Mouse (Mus musculus): Measurements from ENCODE around the gene Olfr1094. TPM values are rescaled to one million over a fixed set of nuclear protein-coding genes. Genes with fewer than 3 reads are reported as not detected.

Olfr1094 gene
- polyA plus RNA-seq (2012), result not detected in 2 replicates

DNA sequence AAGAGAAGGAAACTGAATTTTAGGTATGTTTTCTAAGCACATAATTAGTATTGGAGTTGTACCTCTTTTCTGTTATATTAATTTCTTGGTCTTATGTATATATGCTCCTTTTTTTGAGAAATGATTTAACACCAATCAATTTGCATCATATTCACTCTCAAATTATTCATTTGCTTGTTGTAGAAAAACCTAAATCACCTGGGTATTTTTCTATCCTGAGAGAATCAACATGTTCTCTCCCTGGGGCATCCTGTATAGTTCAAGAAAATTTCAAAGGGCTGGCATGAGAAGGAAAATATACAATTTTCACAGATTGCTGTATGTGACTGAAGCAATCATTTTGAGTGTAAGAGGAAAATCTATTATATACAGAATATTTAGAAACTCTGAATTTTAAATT is at the start of gene Olfr1094:
Olfr1094 (plus strand) TSS at position 301 of the 400 bp plus-strand sequence.
- TF ChIP-seq GATA1 (IDR thresholded peaks at IDR 0.05; ENCODE audit: low read length), result no peak

GRCm38 (mm10) chr2:86782179-86782578 is 42.3 kb upstream of the Olfr1094 start, which contains the start of gene Olfr1093:
Olfr1093 (plus strand) TSS chr2:86782479.
- no peak for TF ChIP-seq GATA1 (IDR thresholded peaks at IDR 0.05; ENCODE audit: low read length)

- TF ChIP-seq GATA1 (IDR thresholded peaks at IDR 0.05; ENCODE audit: low read length), result no peak
Measured at GRCm38 (mm10) chr2:86809918-86810317, 14.5 kb upstream of the Olfr1094 start, which contains the start of gene Olfr141. Olfr141 (minus strand) TSS chr2:86810018.

DNA sequence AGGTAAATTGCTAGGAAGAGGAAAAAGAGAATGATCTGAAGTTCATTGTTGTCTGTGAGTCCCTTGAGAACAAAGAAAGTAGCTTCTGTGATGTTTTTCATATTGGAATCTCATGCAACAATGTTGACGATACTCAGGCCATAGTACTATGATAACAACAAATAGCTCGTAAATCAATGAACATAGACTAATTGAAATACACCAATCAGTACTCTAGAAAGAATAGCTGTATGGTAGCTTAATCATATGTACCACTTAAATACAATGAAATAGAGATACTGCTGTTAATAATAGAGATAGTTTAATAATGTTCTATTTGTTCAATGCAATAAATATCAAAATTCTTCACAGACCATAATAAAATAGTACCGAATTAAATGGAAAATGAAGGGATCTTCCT is 27.1 kb downstream of the Olfr1094 start, which contains the start of gene Olfr1095:
Olfr1095 (minus strand) TSS at position 101 of the 400 bp plus-strand sequence.
- TF ChIP-seq GATA1 (IDR thresholded peaks at IDR 0.05; ENCODE audit: low read length), result no peak

DNA sequence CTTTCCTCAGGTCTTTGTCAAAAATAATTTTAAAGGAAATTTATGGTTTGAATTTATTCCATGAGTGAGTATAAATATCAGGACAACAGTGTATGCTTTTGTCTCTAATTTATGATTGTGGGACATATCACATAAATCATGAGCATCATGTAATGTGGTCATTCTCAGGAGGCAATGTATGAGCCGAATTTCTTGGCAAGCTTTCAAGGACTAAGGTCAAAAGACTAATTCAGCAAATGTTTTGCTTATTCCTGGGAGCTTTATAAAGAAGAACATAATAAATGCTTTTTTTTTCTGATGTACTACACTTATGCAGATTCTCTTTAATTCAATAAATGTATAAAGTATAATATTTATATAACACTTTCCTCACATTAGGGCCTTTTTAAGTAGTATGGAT is 50.2 kb downstream of the Olfr1094 start, which contains the start of gene Gm13723:
Gm13723 (minus strand) TSS at position 101 of the 400 bp plus-strand sequence.
- no peak for TF ChIP-seq GATA1 (IDR thresholded peaks at IDR 0.05; ENCODE audit: low read length)

Other genes with a start within 250 kb of the Olfr1094 start
- gene Olfr1082, start 225.7 kb upstream of the Olfr1094 start, polyA plus RNA-seq (2012), result not detected in 2 replicates
- gene Olfr1084, start 184.9 kb upstream of the Olfr1094 start, polyA plus RNA-seq (2012), result not detected in 2 replicates
- not detected in 2 replicates for gene Olfr1085, start 162.6 kb upstream of the Olfr1094 start, polyA plus RNA-seq (2012)
- not detected in 2 replicates for gene Olfr1086, start 144.6 kb upstream of the Olfr1094 start, polyA plus RNA-seq (2012)
- not detected in 2 replicates for gene Olfr1087, start 126.3 kb upstream of the Olfr1094 start, polyA plus RNA-seq (2012)
- gene Olfr1089, start 91.0 kb upstream of the Olfr1094 start, polyA plus RNA-seq (2012), result not detected in 2 replicates
- gene Olfr1090, start 65.7 kb upstream of the Olfr1094 start, polyA plus RNA-seq (2012), result not detected in 2 replicates
- gene Olfr1093, start 42.2 kb upstream of the Olfr1094 start, polyA plus RNA-seq (2012), result not detected in 2 replicates
- gene Olfr141, start 14.6 kb upstream of the Olfr1094 start, polyA plus RNA-seq (2012), result not detected in 2 replicates
- gene Olfr1095, start 27.0 kb downstream of the Olfr1094 start, polyA plus RNA-seq (2012), result not detected in 2 replicates
- gene Gm13723, start 50.1 kb downstream of the Olfr1094 start, polyA plus RNA-seq (2012), result not detected in 2 replicates
- gene Olfr1097, start 67.6 kb downstream of the Olfr1094 start, polyA plus RNA-seq (2012), result not detected in 2 replicates
- gene Olfr1098, start 99.9 kb downstream of the Olfr1094 start, polyA plus RNA-seq (2012), result not detected in 2 replicates
- not detected in 2 replicates for gene Olfr1099, start 136.0 kb downstream of the Olfr1094 start, polyA plus RNA-seq (2012)
- gene Olfr1100, start 155.3 kb downstream of the Olfr1094 start, polyA plus RNA-seq (2012), result not detected in 2 replicates
- gene Olfr1101, start 166.6 kb downstream of the Olfr1094 start, polyA plus RNA-seq (2012), result not detected in 2 replicates
- gene Olfr1102, start 173.7 kb downstream of the Olfr1094 start, polyA plus RNA-seq (2012), result not detected in 2 replicates
- gene Olfr1104, start 202.4 kb downstream of the Olfr1094 start, polyA plus RNA-seq (2012), result not detected in 2 replicates
- not detected in 2 replicates for gene Olfr1105, start 211.9 kb downstream of the Olfr1094 start, polyA plus RNA-seq (2012)
- not detected in 2 replicates for gene Olfr1106, start 227.6 kb downstream of the Olfr1094 start, polyA plus RNA-seq (2012)